Mouse (Mus musculus): Measurements from ENCODE around the gene Abcf3. TPM values are rescaled to one million over a fixed set of nuclear protein-coding genes. Genes with fewer than 3 reads are reported as not detected.

Abcf3 gene
- polyA plus RNA-seq, 1 experiment: 39.0 TPM

DNA sequence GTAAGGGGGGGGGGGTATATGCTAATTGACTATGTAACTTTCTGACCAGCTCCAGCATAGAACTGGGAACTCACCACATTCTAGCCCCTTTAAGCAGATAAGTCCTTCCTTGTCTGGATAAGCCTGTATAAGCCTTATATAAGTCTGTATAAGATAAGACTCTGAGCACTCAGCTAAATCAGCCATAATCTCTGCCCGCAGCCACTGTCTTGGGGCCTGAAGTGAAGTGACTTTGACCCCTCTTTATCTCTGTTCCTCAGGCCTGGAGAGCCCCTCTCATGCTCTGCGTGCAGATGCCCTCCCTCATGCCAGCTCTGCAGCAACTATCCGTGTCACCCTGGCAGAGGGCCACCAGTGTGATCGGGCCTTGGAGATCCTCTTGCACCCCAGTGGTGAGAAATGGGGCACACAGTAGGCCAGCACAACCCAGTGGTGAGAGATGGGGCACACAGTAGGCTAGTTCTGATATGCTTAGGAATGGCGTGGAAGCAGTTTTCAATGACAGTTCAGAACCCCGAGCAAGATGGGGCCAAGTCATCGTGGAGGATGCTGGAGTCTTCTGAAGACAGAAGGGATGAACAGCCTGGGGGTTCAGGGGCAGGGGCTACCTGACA, 46.8 kb downstream of the Abcf3 start:
- H3K27ac ChIP-seq (ENCODE audit: insufficient read depth, low read depth, low read length): no peak overlapping the region
- no peak for DNase-seq
- no peaks in the 10 kb centered on the region for H3K36me3 ChIP-seq (ENCODE audit: control insufficient read depth, insufficient read depth, low read length)
- no peak for TF ChIP-seq CTCF (conservative IDR thresholded peaks at IDR 0.05; ENCODE audit: insufficient read depth, insufficient read length, low read depth, low read length)
- no peak for TF ChIP-seq POLR2A (IDR thresholded peaks at IDR 0.05; ENCODE audit: low read depth, low read length)
- H3K27me3 ChIP-seq (replicated peaks; ENCODE audit: control insufficient read depth, insufficient read depth, low read length): no peaks in the 10 kb centered on the region; the same call in 1 of the 2 replicates
- no peak overlapping the region for H3K4me3 ChIP-seq (ENCODE audit: insufficient read depth, low read depth, low read length)
- WGBS: 84% methylated on average over 7 of the region's 7 CpGs
- no peaks in the 10 kb centered on the region for H3K4me1 ChIP-seq (ENCODE audit: control insufficient read depth, insufficient read depth, low read length)

GRCm38 (mm10) chr16:20595737-20596136, 47.4 kb downstream of the Abcf3 start:
- no peak for DNase-seq
- Histone ChIP-seq H3K4me1 (ENCODE audit: control insufficient read depth, insufficient read depth, low read length) (no peaks in the 10 kb centered on the region), H3K27me3 (replicated peaks; ENCODE audit: control insufficient read depth, insufficient read depth, low read length) (no peaks in the 10 kb centered on the region; the same call in 1 of the 2 replicates), H3K36me3 (ENCODE audit: control insufficient read depth, insufficient read depth, low read length) (no peaks in the 10 kb centered on the region), H3K27ac (ENCODE audit: insufficient read depth, low read depth, low read length) (no peak overlapping the region), H3K4me3 (ENCODE audit: insufficient read depth, low read depth, low read length) (no peak overlapping the region)
- 87% methylated on average over 4 of the region's 4 CpGs for WGBS
- TF ChIP-seq CTCF (conservative IDR thresholded peaks at IDR 0.05; ENCODE audit: insufficient read depth, insufficient read length, low read depth, low read length): no peak
- no peak for TF ChIP-seq POLR2A (IDR thresholded peaks at IDR 0.05; ENCODE audit: low read depth, low read length)

- no peak overlapping the region for H3K4me3 ChIP-seq (ENCODE audit: insufficient read depth, low read depth, low read length)
- no peaks in the 10 kb centered on the region for H3K4me1 ChIP-seq (ENCODE audit: control insufficient read depth, insufficient read depth, low read length)
- no peak for DNase-seq
- H3K27ac ChIP-seq (ENCODE audit: insufficient read depth, low read depth, low read length): no peak overlapping the region
- 38% methylated on average over 7 of the region's 7 CpGs for WGBS
- no peaks in the 10 kb centered on the region for H3K27me3 ChIP-seq (replicated peaks; ENCODE audit: control insufficient read depth, insufficient read depth, low read length)
- H3K36me3 ChIP-seq (ENCODE audit: control insufficient read depth, insufficient read depth, low read length): no peaks in the 10 kb centered on the region
- no peak for TF ChIP-seq POLR2A (IDR thresholded peaks at IDR 0.05; ENCODE audit: low read depth, low read length)
- TF ChIP-seq CTCF (conservative IDR thresholded peaks at IDR 0.05; ENCODE audit: insufficient read depth, insufficient read length, low read depth, low read length): no peak
Observed at GRCm38 (mm10) chr16:20596687-20597441, 48.5 kb downstream of the Abcf3 start.

DNA sequence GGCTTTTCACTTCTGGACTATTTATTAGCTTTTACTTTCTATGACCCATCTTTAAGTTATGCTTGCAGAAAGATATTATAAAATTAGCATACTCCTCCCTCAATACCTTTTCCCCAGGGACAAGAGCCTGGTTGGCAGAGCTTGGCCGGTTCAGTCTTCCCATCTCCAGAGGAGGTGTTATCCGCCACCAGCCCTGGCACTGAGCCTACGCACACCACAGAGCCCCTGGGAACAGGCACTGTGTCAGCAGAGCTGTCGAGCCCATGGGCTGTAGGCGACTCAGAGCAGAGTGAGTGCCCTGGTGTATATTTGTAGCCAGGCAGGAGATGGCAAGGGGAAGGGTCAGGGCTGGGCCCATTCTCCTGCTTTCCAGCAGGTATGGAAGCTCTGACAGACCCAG, 52.1 kb downstream of the Abcf3 start:
- Histone ChIP-seq H3K27ac (ENCODE audit: insufficient read depth, low read depth, low read length) (no peak overlapping the region), H3K27me3 (replicated peaks; ENCODE audit: control insufficient read depth, insufficient read depth, low read length) (no peaks in the 10 kb centered on the region), H3K4me1 (ENCODE audit: control insufficient read depth, insufficient read depth, low read length) (no peaks in the 10 kb centered on the region), H3K4me3 (ENCODE audit: insufficient read depth, low read depth, low read length) (no peak overlapping the region), H3K36me3 (ENCODE audit: control insufficient read depth, insufficient read depth, low read length) (no peaks in the 10 kb centered on the region)
- TF ChIP-seq POLR2A (IDR thresholded peaks at IDR 0.05; ENCODE audit: low read depth, low read length) (no peak), CTCF (conservative IDR thresholded peaks at IDR 0.05; ENCODE audit: insufficient read depth, insufficient read length, low read depth, low read length) (no peak)
- DNase-seq: no peak
- WGBS: 63% methylated on average over 5 of the region's 5 CpGs

- Histone ChIP-seq H3K4me1 (ENCODE audit: control insufficient read depth, insufficient read depth, low read length) (no peaks in the 10 kb centered on the region), H3K36me3 (ENCODE audit: control insufficient read depth, insufficient read depth, low read length) (no peaks in the 10 kb centered on the region), H3K27ac (ENCODE audit: insufficient read depth, low read depth, low read length) (no peak overlapping the region), H3K27me3 (replicated peaks; ENCODE audit: control insufficient read depth, insufficient read depth, low read length) (no peaks in the 10 kb centered on the region), H3K4me3 (ENCODE audit: insufficient read depth, low read depth, low read length) (no peak overlapping the region)
- WGBS: 70% methylated on average over 9 of the region's 9 CpGs
- DNase-seq: no peak
- no peak for TF ChIP-seq CTCF (conservative IDR thresholded peaks at IDR 0.05; ENCODE audit: insufficient read depth, insufficient read length, low read depth, low read length)
- TF ChIP-seq POLR2A (IDR thresholded peaks at IDR 0.05; ENCODE audit: low read depth, low read length): no peak
Observed at GRCm38 (mm10) chr16:20604705-20605104, 56.3 kb downstream of the Abcf3 start.

DNA sequence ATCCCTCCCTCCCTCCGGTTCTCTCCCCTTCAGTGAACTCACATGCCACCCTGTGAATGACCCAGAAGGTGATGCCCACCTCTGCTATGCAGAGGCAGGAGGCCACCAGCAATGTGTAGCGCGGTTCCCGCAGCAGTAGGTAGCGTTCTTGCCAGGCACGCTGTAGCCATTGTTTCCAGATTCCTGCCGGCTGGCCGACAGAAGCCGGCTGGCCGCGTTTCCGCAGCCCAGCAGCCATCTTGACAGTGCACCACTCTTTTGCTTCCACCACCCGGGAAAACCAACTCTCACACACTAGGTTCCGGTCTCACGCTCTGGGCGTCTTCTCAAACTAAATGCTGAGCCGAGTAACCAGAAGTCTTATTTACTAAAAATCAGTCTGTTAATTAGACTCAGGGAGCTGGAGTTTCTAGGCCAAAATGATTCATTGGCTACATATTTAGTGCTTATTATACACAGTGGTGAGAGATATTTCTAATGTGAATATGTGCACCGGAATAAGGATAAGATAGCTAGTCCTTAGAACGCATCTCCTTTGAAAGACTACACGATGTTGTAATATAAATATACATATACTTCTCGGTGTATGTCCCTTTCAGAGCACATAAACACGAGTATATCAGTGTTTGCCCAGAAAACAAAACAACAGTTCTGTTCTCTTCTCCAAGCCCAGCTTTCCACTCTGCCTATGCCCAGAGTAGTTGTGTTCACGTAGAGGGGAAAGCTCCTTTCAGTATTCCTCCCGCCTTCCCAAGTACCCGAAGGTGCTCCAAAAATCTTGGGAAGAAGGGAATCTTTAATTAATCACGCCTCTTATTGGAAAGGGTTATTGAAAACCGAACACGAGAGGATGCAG, 62.4 kb downstream of the Abcf3 start:
- no peaks in the 10 kb centered on the region for H3K27me3 ChIP-seq (replicated peaks; ENCODE audit: control insufficient read depth, insufficient read depth, low read length)
- H3K27ac ChIP-seq (ENCODE audit: insufficient read depth, low read depth, low read length): no peak overlapping the region
- TF ChIP-seq CTCF (conservative IDR thresholded peaks at IDR 0.05; ENCODE audit: insufficient read depth, insufficient read length, low read depth, low read length) (no peak), POLR2A (IDR thresholded peaks at IDR 0.05; ENCODE audit: low read depth, low read length) (peak; percentile 72)
- WGBS: under 1% methylated on average over 28 of the region's 28 CpGs
- DNase-seq: peak; percentile 85
- H3K4me1 ChIP-seq (ENCODE audit: control insufficient read depth, insufficient read depth, low read length): peaks cover 7% of the 10 kb centered on the region; the same call in 1 of the 2 replicates
- H3K4me3 ChIP-seq (ENCODE audit: insufficient read depth, low read depth, low read length): peak overlapping the region; percentile 96
- H3K36me3 ChIP-seq (ENCODE audit: control insufficient read depth, insufficient read depth, low read length): no peaks in the 10 kb centered on the region

Other genes with a start within 250 kb of the Abcf3 start
- gene Parl, start 246.2 kb upstream of the Abcf3 start, polyA plus RNA-seq (2012; rRNA removed): 52.0 and 61.0 TPM in 2 replicates
- 0.20 and 0.22 TPM in 2 replicates for gene Cyp2ab1, start 223.2 kb upstream of the Abcf3 start, polyA plus RNA-seq (2012; rRNA removed)
- 56.0 and 73.1 TPM in 2 replicates for gene Abcc5, start 122.2 kb upstream of the Abcf3 start, polyA plus RNA-seq (2012; rRNA removed)
- 30.4 and 33.9 TPM in 2 replicates for gene Eif2b5, start 49.8 kb upstream of the Abcf3 start, polyA plus RNA-seq (2012; rRNA removed)
- 33.5 and 37.4 TPM in 2 replicates for gene Dvl3, start 31.6 kb upstream of the Abcf3 start, polyA plus RNA-seq (2012; rRNA removed)
- gene Ap2m1, start 13.1 kb upstream of the Abcf3 start, polyA plus RNA-seq (2012; rRNA removed): 639 and 682 TPM in 2 replicates
- 0.14 and 0.33 TPM in 2 replicates for gene Vwa5b2, start 40.9 kb downstream of the Abcf3 start, polyA plus RNA-seq (2012; rRNA removed)
- gene Eef1akmt4, start 63.0 kb downstream of the Abcf3 start, polyA plus RNA-seq (2012; rRNA removed): 16.4 and 18.1 TPM in 2 replicates
- 0.30 TPM in 1 of 2 replicates, not detected in the other for gene Gm49333, start 63.0 kb downstream of the Abcf3 start, polyA plus RNA-seq (2012; rRNA removed)
- gene Alg3, start 63.2 kb downstream of the Abcf3 start, polyA plus RNA-seq (2012; rRNA removed): 21.8 and 23.2 TPM in 2 replicates
- gene Camk2n2, start 72.7 kb downstream of the Abcf3 start, polyA plus RNA-seq (2012; rRNA removed): 5.4 and 5.8 TPM in 2 replicates
- 0.37 TPM in 1 of 2 replicates, not detected in the other for gene Ece2, start 81.3 kb downstream of the Abcf3 start, polyA plus RNA-seq (2012; rRNA removed)
- 90.4 and 96.9 TPM in 2 replicates for gene Psmd2, start 103.1 kb downstream of the Abcf3 start, polyA plus RNA-seq (2012; rRNA removed)
- 262 and 316 TPM in 2 replicates for gene Eif4g1, start 119.7 kb downstream of the Abcf3 start, polyA plus RNA-seq (2012; rRNA removed)
- 3.6 and 4.7 TPM in 2 replicates for gene Fam131a, start 144.7 kb downstream of the Abcf3 start, polyA plus RNA-seq (2012; rRNA removed)
- gene Polr2h, start 169.1 kb downstream of the Abcf3 start, polyA plus RNA-seq (2012; rRNA removed): 14.0 and 22.4 TPM in 2 replicates
- gene Clcn2, start 169.2 kb downstream of the Abcf3 start, polyA plus RNA-seq (2012; rRNA removed): 21.4 and 33.1 TPM in 2 replicates
- gene Chrd, start 184.6 kb downstream of the Abcf3 start, polyA plus RNA-seq (2012; rRNA removed): 7.2 and 10.7 TPM in 2 replicates
- 17.1 and 17.7 TPM in 2 replicates for gene Thpo, start 185.9 kb downstream of the Abcf3 start, polyA plus RNA-seq (2012; rRNA removed)

All from kidney, adult 2 months (tissue).